14 mouse cellular contexts compared by ENCODE assay signal in the genomic region with DNA sequence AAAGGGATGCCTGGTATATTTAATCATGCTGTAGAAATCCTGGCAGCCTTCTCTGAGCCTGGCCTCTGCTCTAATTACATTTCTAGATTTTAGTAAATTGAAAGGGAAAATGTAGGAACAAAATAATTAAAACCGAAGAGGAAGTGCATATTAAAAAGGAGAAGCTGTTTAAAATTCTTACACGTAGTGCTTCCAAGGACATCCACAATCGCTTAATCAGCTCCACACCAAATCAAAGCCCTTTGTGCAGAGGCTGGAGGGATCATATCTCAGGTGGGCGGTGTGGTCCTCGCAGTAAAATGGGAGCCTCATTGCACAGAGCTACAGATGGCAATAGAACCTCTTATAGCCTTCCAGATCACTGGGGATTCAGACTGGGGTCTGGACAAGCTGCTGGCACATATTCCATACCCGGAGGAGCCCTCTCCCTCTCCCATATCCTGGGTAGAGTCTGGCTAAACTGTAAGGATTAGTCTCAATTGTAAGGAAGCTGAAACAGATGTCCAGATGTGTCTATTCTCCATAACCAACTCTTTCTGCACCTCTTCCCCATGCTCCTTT. TPM values are rescaled to one million over a fixed set of nuclear protein-coding genes. Genes with fewer than 3 reads are reported as not detected.
DNase-seq lines count a peak whose midpoint lies in the region; ATAC-seq and TF ChIP-seq lines count a peak whose summit lies in the region.
"Had no signal": no experiment of that assay in that cellular context is flagged by ENCODE, and none has a peak within 500 bp of the region (broad histone marks: within the 10 kb centered on the region; RNA-seq: fewer than 3 reads in every experiment).

No protein-coding gene starts in this region.

- H3K27ac ChIP-seq in forebrain, embryonic 16.5 days (ENCODE audit: low read length): peak overlapping the region; percentile 70
- H3K27ac ChIP-seq in forebrain, embryonic 14.5 days (ENCODE audit: low read depth, low read length): no peak overlapping the region
- H3K27ac ChIP-seq in limb, embryonic 13.5 days: no peak overlapping the region
- H3K27ac ChIP-seq in limb, embryonic 10.5 days: no peak overlapping the region
- H3K27ac ChIP-seq in bone marrow macrophage, adult 2 months (ENCODE audit: insufficient read depth, low read depth, low read length): peak overlapping the region; percentile 8
- H3K27ac ChIP-seq in midbrain, embryonic 15.5 days: peak overlapping the region; percentile 62
- H3K27ac ChIP-seq: forebrain, embryonic 13.5 days; heart, embryonic 15.5 days had no signal

- no peak overlapping the region for H3K9ac ChIP-seq in forebrain, embryonic 16.5 days (replicated peaks; ENCODE audit: low read depth, low read length)
- no peak overlapping the region for H3K9ac ChIP-seq in forebrain, embryonic 14.5 days (ENCODE audit: low read length)
- H3K9ac ChIP-seq in limb, embryonic 13.5 days: peak overlapping the region; percentile 25; the same call in 1 of the 2 replicates
- H3K9ac ChIP-seq in midbrain, embryonic 15.5 days: no peak overlapping the region
- H3K9ac ChIP-seq: forebrain, embryonic 13.5 days; heart, embryonic 15.5 days had no signal

- H3K9me3 ChIP-seq in forebrain, embryonic 16.5 days (ENCODE audit: control insufficient read depth, low read length): no peaks in the 10 kb centered on the region
- H3K9me3 ChIP-seq in forebrain, embryonic 14.5 days (replicated peaks; ENCODE audit: control insufficient read depth, low read length): no peaks in the 10 kb centered on the region
- no peaks in the 10 kb centered on the region for H3K9me3 ChIP-seq in limb, embryonic 13.5 days
- H3K9me3 ChIP-seq in limb, embryonic 10.5 days (replicated peaks): no peaks in the 10 kb centered on the region
- no peaks in the 10 kb centered on the region for H3K9me3 ChIP-seq in midbrain, embryonic 15.5 days
- H3K9me3 ChIP-seq: forebrain, embryonic 13.5 days; heart, embryonic 15.5 days had no signal

- TF ChIP-seq CTCF in bone marrow macrophage, adult 2 months (IDR thresholded peaks at IDR 0.05; ENCODE audit: low read depth, low read length): no peak

- no peaks in the 10 kb centered on the region for H3K36me3 ChIP-seq in forebrain, embryonic 16.5 days (ENCODE audit: control insufficient read depth, insufficient read depth)
- no peaks in the 10 kb centered on the region for H3K36me3 ChIP-seq in forebrain, embryonic 14.5 days (ENCODE audit: control insufficient read depth, insufficient read depth, low read length)
- no peaks in the 10 kb centered on the region for H3K36me3 ChIP-seq in limb, embryonic 13.5 days
- no peaks in the 10 kb centered on the region for H3K36me3 ChIP-seq in limb, embryonic 10.5 days
- H3K36me3 ChIP-seq in midbrain, embryonic 15.5 days (replicated peaks): no peaks in the 10 kb centered on the region
- H3K36me3 ChIP-seq: heart, embryonic 15.5 days had no signal

- no peaks in the 10 kb centered on the region for H3K27me3 ChIP-seq in forebrain, embryonic 16.5 days (replicated peaks; ENCODE audit: control insufficient read depth, insufficient read depth, low read length)
- no peaks in the 10 kb centered on the region for H3K27me3 ChIP-seq in forebrain, embryonic 14.5 days (replicated peaks; ENCODE audit: control insufficient read depth, insufficient read depth, low read length)
- H3K27me3 ChIP-seq in limb, embryonic 13.5 days: no peaks in the 10 kb centered on the region
- no peaks in the 10 kb centered on the region for H3K27me3 ChIP-seq in limb, embryonic 10.5 days (ENCODE audit: low read depth, poor library complexity, severe bottlenecking)
- no peaks in the 10 kb centered on the region; the same call in 1 of the 2 replicates for H3K27me3 ChIP-seq in midbrain, embryonic 15.5 days (replicated peaks)
- H3K27me3 ChIP-seq: heart, embryonic 15.5 days had no signal

- no peak for TF ChIP-seq POLR2A in bone marrow macrophage, adult 2 months (IDR thresholded peaks at IDR 0.05; ENCODE audit: borderline replicate concordance, low read depth, low read length)

- H3K4me3 ChIP-seq in forebrain, embryonic 16.5 days (replicated peaks; ENCODE audit: low read length): no peak overlapping the region
- H3K4me3 ChIP-seq in forebrain, embryonic 14.5 days (ENCODE audit: low read depth, low read length): no peak overlapping the region
- no peak overlapping the region for H3K4me3 ChIP-seq in limb, embryonic 13.5 days
- no peak overlapping the region for H3K4me3 ChIP-seq in limb, embryonic 10.5 days
- no peak overlapping the region for H3K4me3 ChIP-seq in bone marrow macrophage, adult 2 months (ENCODE audit: insufficient read depth, low read length)
- no peak overlapping the region for H3K4me3 ChIP-seq in midbrain, embryonic 15.5 days
- H3K4me3 ChIP-seq: forebrain, embryonic 13.5 days; heart, embryonic 15.5 days had no signal

- H3K4me1 ChIP-seq in forebrain, embryonic 16.5 days (replicated peaks; ENCODE audit: control insufficient read depth, insufficient read depth, low read length): peaks cover 23% of the 10 kb centered on the region
- peaks cover 14% of the 10 kb centered on the region for H3K4me1 ChIP-seq in forebrain, embryonic 14.5 days (ENCODE audit: control insufficient read depth, insufficient read depth, low read length)
- H3K4me1 ChIP-seq in limb, embryonic 13.5 days: peaks cover 17% of the 10 kb centered on the region
- H3K4me1 ChIP-seq in limb, embryonic 10.5 days: peaks cover 18% of the 10 kb centered on the region
- H3K4me1 ChIP-seq in bone marrow macrophage, adult 2 months (ENCODE audit: control insufficient read depth, insufficient read depth, low read length): peaks cover 19% of the 10 kb centered on the region
- H3K4me1 ChIP-seq in midbrain, embryonic 15.5 days: peaks cover 21% of the 10 kb centered on the region

- no peak overlapping the region for H3K4me2 ChIP-seq in forebrain, embryonic 16.5 days (ENCODE audit: low read length)
- H3K4me2 ChIP-seq in forebrain, embryonic 14.5 days (ENCODE audit: low read length): no peak overlapping the region
- no peak overlapping the region for H3K4me2 ChIP-seq in limb, embryonic 13.5 days (replicated peaks)
- 0 out of 2 replicates have a peak overlapping the region, but pooled peaks have one; percentile 9 for H3K4me2 ChIP-seq in midbrain, embryonic 15.5 days
- H3K4me2 ChIP-seq: forebrain, embryonic 13.5 days; heart, embryonic 15.5 days; liver, embryonic 11.5 days had no signal

- DNase-seq in forebrain, embryonic 14.5 days (ENCODE audit: low spot score): no peak
- no peak for DNase-seq in limb, embryonic 10.5 days (ENCODE audit: low spot score)
- no peak for DNase-seq in embryo, embryonic 10 days (ENCODE audit: low spot score)
- DNase-seq: adrenal gland, postnatal 36 days; cerebellum, adult 11 months; gastrocnemius, postnatal 36 days had no signal

- no peak for ATAC-seq in forebrain, embryonic 16.5 days
- no peak for ATAC-seq in forebrain, embryonic 14.5 days
- ATAC-seq in limb, embryonic 13.5 days (ENCODE audit: low FRiP score, low read depth): no peak
- ATAC-seq in midbrain, embryonic 15.5 days (replicated peaks): no peak
- ATAC-seq: forebrain, embryonic 13.5 days; inflammation-experienced regulatory T-cells, adult 6 months had no signal

- 37% methylated on average over 6 of the region's 6 CpGs for WGBS in forebrain, embryonic 16.5 days
- whole genome bisulfite sequencing in forebrain, embryonic 14.5 days: 41% methylated on average over 6 of the region's 6 CpGs
- WGBS in limb, embryonic 13.5 days: 52% methylated on average over 6 of the region's 6 CpGs
- WGBS in limb, embryonic 10.5 days: 78% methylated on average over 6 of the region's 6 CpGs
- 45% methylated on average over 6 of the region's 6 CpGs for WGBS in midbrain, embryonic 15.5 days

RNA-seq across cellular contexts. Expression of a gene that starts 2.3 kb away (rescaled TPM):
- polyA plus RNA-seq in forebrain, embryonic 16.5 days (2015; fragmentation: Nextera tagmentation; extraction: Ambion mirVana): 252 and 265 TPM in 2 replicates
- polyA plus RNA-seq in forebrain, embryonic 14.5 days (2014; fragmentation: Nextera tagmentation; extraction: Ambion mirVana): 62.0 and 96.6 TPM in 2 replicates
- polyA plus RNA-seq in limb, embryonic 13.5 days (2015; fragmentation: Nextera tagmentation; extraction: Ambion mirVana): 156 and 168 TPM in 2 replicates
- 95.3 and 123 TPM in 2 replicates for polyA plus RNA-seq in limb, embryonic 10.5 days (2016; fragmentation: Nextera tagmentation; extraction: Ambion mirVana)
- 113 and 124 TPM in 2 replicates for polyA plus RNA-seq in bone marrow macrophage, adult 2 months (2012; ENCODE audit: insufficient read depth, insufficient read length, missing spikeins)
- 208 and 234 TPM in 2 replicates for polyA plus RNA-seq in midbrain, embryonic 15.5 days (2015; fragmentation: Nextera tagmentation; extraction: Ambion mirVana)

RNA-seq across cellular contexts. Expression of a gene that starts 27.0 kb away (rescaled TPM):
- 152 and 154 TPM in 2 replicates for polyA plus RNA-seq in forebrain, embryonic 16.5 days (2015; fragmentation: Nextera tagmentation; extraction: Ambion mirVana)
- polyA plus RNA-seq in forebrain, embryonic 14.5 days (2014; fragmentation: Nextera tagmentation; extraction: Ambion mirVana): 168 and 174 TPM in 2 replicates
- polyA plus RNA-seq in limb, embryonic 13.5 days (2015; fragmentation: Nextera tagmentation; extraction: Ambion mirVana): 121 and 127 TPM in 2 replicates
- 128 and 132 TPM in 2 replicates for polyA plus RNA-seq in limb, embryonic 10.5 days (2016; fragmentation: Nextera tagmentation; extraction: Ambion mirVana)
- polyA plus RNA-seq in bone marrow macrophage, adult 2 months (2012; ENCODE audit: insufficient read depth, insufficient read length, missing spikeins): 35.9 and 40.1 TPM in 2 replicates
- polyA plus RNA-seq in midbrain, embryonic 15.5 days (2015; fragmentation: Nextera tagmentation; extraction: Ambion mirVana): 143 TPM in 2 replicates

Comparison
In these comparisons a context has a peak if more than half of its experiments do, and no peak if none do; other contexts are left out.
1. H3K27ac ChIP-seq: peak in forebrain, embryonic 16.5 days (single experiment), bone marrow macrophage, adult 2 months (single experiment) and midbrain, embryonic 15.5 days (single experiment); none in forebrain, embryonic 14.5 days (single experiment), limb, embryonic 13.5 days (single experiment) and limb, embryonic 10.5 days (single experiment).